Mouse (Mus musculus) embryonic facial prominence, embryonic 11.5 days (tissue): ENCODE data around the gene Ints6. TPM values are rescaled to one million over a fixed set of nuclear protein-coding genes. Genes with fewer than 3 reads are reported as not detected.
"Not testable (repeated sequence)": the region's sequence is repeated elsewhere in the genome, so short reads cannot be mapped to it uniquely, and the experiment has no call there.

ENCODE experiments used
- ATAC-seq: fragments of 200-750 bp; cut with Nextera tagmentation; replicated peaks from 2 replicates; pipeline ENCODE4 v1.8.0; 2017; ENCODE audit warnings: low read depth; ENCODE audit not compliant: insufficient number of reproducible peaks, low FRiP score, low TSS enrichment
- DNase-seq: peaks from one replicate; pipeline ENCODE4 v3.0.0-alpha.2; 2015; ENCODE audit warnings: low spot score
- H3K27ac ChIP-seq: fragments of 300-500 bp; sonication (generic); replicated peaks from 2 replicates; pipeline ENCODE4 v1.5.1; 2014; ENCODE audit warnings: mild to moderate bottlenecking, low read depth, low read length, control low read depth
- H3K27me3 ChIP-seq: fragments of 300-500 bp; sonication (generic); 2 replicates; pipeline ENCODE4 v1.6.1; 2014; ENCODE audit warnings: mild to moderate bottlenecking, low read length, moderate library complexity, mixed read lengths; ENCODE audit not compliant: control insufficient read depth, insufficient read depth
- H3K36me3 ChIP-seq: fragments of 300-500 bp; sonication (generic); replicated peaks from 2 replicates; pipeline ENCODE4 v1.6.1; 2014; ENCODE audit warnings: low read depth, mild to moderate bottlenecking, low read length, moderate library complexity, mixed read lengths; ENCODE audit not compliant: control insufficient read depth, insufficient read depth
- H3K4me1 ChIP-seq: fragments of 300-500 bp; sonication (generic); 2 replicates; pipeline ENCODE4 v1.6.1; 2014; ENCODE audit warnings: low read length, mixed read lengths; ENCODE audit not compliant: control insufficient read depth, insufficient read depth
- H3K4me2 ChIP-seq: fragments of 300-500 bp; sonication (generic); 2 replicates; pipeline ENCODE4 v1.6.1; 2014; ENCODE audit warnings: low read depth, mild to moderate bottlenecking, control low read depth, low read length, moderate library complexity
- H3K4me3 ChIP-seq: fragments of 300-500 bp; sonication (generic); 2 replicates; pipeline ENCODE4 v1.5.1; 2014; ENCODE audit warnings: low read depth, low read length, control low read depth
- H3K9ac ChIP-seq: fragments of 300-500 bp; sonication (generic); replicated peaks from 2 replicates; pipeline ENCODE4 v1.6.1; 2014; ENCODE audit warnings: mild to moderate bottlenecking, control low read depth, low read length
- H3K9me3 ChIP-seq: fragments of 300-500 bp; sonication (generic); replicated peaks from 2 replicates; pipeline ENCODE4 v1.6.1; 2016; ENCODE audit warnings: mild to moderate bottlenecking, low read length, inconsistent platforms, mixed read lengths; ENCODE audit not compliant: control insufficient read depth
- WGBS: fragments of 180-500 bp; shearing (Covaris S2); extraction: QIAGEN DNeasy Blood & Tissue Kit; methylation state at CpG from one replicate; pipeline ENCODE4 v1.1.7; 2014; 5-methylcytosine and 5-hydroxymethylcytosine counted together
- polyA plus RNA-seq: library from polyadenylated mRNA; unstranded; fragments of >200 nt; fragmentation: Nextera tagmentation; extraction: Ambion mirVana; gene quantifications from 2 replicates; pipeline ENCODE4 v1.2.1, GENCODE M21; 2014

The Ints6 gene
- polyA plus RNA-seq, 1 experiment from 2014 or later = 24.2 TPM

DNA sequence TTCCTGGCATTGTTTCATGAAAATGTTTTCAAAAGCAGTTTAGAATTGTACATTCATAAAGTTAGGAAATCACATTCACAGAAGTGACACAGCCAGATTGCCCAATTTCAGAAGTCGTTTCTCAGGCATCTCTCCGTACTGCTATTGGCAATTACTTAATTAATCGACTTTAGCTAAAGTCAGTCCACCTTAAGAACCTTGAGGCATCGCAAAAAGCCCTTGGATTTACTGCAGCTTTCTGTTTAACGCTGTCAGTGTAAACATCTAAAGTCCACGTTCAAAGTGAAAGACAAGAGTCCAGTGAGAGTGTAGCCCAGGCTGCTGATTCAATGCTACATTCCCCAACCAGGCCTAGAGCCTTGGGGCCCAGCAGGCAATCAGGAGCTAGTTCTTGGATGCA is 98.6 kb downstream of the Ints6 start:
- H3K4me3 ChIP-seq = no peak overlapping the region
- no peak for DNase-seq
- no peaks in the 10 kb centered on the region for H3K27me3 ChIP-seq
- no peak overlapping the region for H3K9ac ChIP-seq
- no peaks in the 10 kb centered on the region for H3K36me3 ChIP-seq
- 77% methylated on average over 6 of the region's 6 CpGs for WGBS
- no peaks in the 10 kb centered on the region for H3K4me1 ChIP-seq
- H3K4me2 ChIP-seq = no peak overlapping the region
- no peaks in the 10 kb centered on the region for H3K9me3 ChIP-seq
- no peak overlapping the region for H3K27ac ChIP-seq
- no peak for ATAC-seq

DNA sequence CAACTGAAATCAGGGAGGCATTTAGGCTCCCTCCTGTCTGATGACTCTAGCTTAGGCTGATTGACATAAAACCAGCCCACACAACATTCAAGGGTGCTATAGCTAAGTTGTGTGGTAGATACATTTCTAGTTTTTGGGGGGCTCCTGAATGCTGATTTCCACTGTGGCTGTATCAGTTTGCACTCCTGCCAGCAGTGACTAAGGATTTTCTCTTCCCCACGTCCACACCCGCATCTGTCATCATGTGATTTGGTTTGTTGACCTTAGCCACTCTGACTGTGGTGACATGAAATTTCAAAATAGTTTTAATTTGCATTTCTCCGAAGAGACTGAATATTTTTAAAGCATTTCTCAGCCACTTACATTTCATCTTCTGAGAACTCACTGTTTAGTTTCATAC is 103.5 kb downstream of the Ints6 start:
- DNase-seq = no peak
- Histone ChIP-seq H3K9me3 (no peaks in the 10 kb centered on the region), H3K4me2 (no peak overlapping the region), H3K36me3 (no peaks in the 10 kb centered on the region), H3K27ac (no peak overlapping the region), H3K27me3 (no peaks in the 10 kb centered on the region), H3K4me3 (no peak overlapping the region), H3K4me1 (no peaks in the 10 kb centered on the region), H3K9ac (no peak overlapping the region)
- 79% methylated on average over 3 of the region's 3 CpGs for WGBS
- ATAC-seq = no peak

DNA sequence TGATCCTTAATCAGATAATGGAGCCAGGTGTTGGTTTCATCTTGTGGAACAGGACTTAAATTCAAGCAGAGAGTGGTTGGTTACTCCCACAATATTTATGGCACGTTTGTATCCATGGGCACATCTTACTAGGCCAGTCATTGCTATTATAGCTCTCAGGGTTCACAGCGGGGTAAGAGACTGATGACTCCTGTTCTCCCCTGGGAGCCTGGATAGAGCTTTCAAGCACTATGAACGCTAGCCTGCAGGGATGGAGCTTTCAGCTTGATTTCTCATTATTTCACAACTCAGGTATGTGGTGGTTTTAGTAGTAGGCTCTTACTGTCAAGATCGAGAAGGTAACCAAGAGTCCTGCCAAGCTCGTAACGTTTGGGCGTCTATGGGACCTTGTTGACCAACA is 105.0 kb downstream of the Ints6 start:
- H3K27ac ChIP-seq = no peak overlapping the region
- no peak overlapping the region for H3K4me2 ChIP-seq
- no peaks in the 10 kb centered on the region for H3K9me3 ChIP-seq
- WGBS = 85% methylated on average over 7 of the region's 7 CpGs
- ATAC-seq (no peak), DNase-seq (no peak)
- no peak overlapping the region for H3K9ac ChIP-seq
- no peak overlapping the region for H3K4me3 ChIP-seq
- H3K4me1 ChIP-seq = no peaks in the 10 kb centered on the region
- no peaks in the 10 kb centered on the region for H3K36me3 ChIP-seq
- no peaks in the 10 kb centered on the region for H3K27me3 ChIP-seq

DNA sequence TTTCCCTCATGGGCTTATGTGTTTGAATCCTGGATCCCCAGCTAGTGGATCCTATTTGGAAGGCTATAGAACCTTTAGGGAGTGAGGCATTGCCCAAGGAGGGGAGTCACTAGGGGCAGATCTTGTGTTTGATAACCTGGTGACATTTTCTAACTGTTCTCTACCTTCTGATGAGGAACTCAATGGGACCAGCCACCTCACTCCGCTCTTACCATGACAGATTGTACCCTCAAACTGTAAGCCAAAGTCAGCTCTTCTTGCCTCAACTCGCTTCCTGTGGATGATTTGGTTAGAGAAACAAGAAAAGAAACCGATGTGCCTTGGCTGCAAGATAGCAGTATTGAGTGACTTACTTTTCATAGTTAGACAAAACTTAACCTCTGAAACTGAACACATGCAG is 109.2 kb downstream of the Ints6 start:
- Histone ChIP-seq H3K4me2 (no peak overlapping the region), H3K9me3 (no peaks in the 10 kb centered on the region), H3K27ac (no peak overlapping the region), H3K4me3 (no peak overlapping the region), H3K4me1 (no peaks in the 10 kb centered on the region), H3K9ac (no peak overlapping the region), H3K36me3 (no peaks in the 10 kb centered on the region), H3K27me3 (no peaks in the 10 kb centered on the region)
- ATAC-seq (no peak), DNase-seq (no peak)
- WGBS = 87% methylated on average over 3 of the region's 3 CpGs

DNA sequence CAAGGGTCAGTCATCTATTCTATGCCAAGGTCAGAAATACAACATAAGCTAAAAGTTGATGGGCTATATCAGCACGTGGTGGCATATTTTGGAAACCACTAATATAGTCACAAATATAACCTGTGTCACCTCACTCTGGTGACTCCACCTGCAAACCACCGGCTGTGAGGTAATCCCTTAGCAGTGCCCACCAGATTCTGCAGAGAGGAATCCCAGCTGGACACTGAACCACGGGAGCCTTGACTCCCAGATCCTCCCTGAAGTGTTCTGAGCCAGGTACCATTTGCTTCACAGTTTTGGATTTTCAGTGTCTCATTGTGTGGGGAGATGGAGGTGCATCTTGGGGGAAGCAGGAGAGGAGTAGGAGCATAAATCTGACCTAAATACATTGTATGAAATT is 110.6 kb downstream of the Ints6 start:
- WGBS = 73% methylated on average over 3 of the region's 3 CpGs
- H3K36me3 ChIP-seq = no peaks in the 10 kb centered on the region
- DNase-seq = no peak
- no peak for ATAC-seq
- no peaks in the 10 kb centered on the region for H3K9me3 ChIP-seq
- H3K4me2 ChIP-seq = no peak overlapping the region
- H3K4me3 ChIP-seq = no peak overlapping the region
- H3K27ac ChIP-seq = no peak overlapping the region
- H3K9ac ChIP-seq = no peak overlapping the region
- no peaks in the 10 kb centered on the region for H3K27me3 ChIP-seq
- no peaks in the 10 kb centered on the region for H3K4me1 ChIP-seq

DNA sequence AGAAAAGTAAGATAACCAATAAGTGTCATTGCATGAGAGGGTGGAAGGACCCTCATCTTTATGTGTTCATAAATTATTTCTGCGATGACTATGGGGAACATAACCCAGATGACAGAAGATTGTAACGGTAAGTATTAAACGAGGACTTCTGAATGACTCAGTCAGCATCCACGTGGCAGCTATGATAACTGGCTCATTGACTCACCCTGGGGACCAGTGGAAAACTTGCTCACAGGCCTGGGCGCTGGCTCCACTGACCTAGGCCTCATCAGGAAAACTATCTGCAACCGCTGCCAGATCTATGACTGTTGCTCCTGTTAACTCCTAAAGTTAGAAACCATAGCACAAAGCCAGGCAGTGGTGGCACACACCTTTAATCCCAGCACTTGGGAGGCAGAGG is 112.6 kb downstream of the Ints6 start:
- Histone ChIP-seq H3K4me2 (no peak overlapping the region), H3K27me3 (no peaks in the 10 kb centered on the region), H3K4me1 (no peaks in the 10 kb centered on the region), H3K36me3 (no peaks in the 10 kb centered on the region), H3K27ac (no peak overlapping the region), H3K4me3 (no peak overlapping the region), H3K9me3 (no peaks in the 10 kb centered on the region), H3K9ac (no peak overlapping the region)
- ATAC-seq = no peak
- WGBS = 83% methylated on average over 6 of the region's 6 CpGs
- no peak for DNase-seq

DNA sequence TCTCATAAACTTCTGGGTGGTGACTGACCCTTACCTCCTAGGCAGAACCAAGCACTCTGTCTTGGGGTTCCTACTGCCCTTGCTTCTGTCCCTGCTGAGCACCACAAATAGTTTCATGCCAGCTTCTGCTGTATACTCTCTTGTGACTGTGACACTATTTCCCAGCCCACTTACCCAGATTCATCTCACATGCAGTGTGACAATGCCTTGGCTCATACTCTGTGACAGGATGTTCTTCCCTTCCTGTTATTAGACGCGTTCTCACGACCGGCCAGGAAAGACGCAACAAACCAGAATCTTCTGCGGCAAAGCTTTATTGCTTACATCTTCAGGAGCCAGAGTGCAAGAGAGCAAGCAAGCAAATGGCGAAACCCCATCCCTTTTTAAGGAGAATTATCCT is 118.6 kb downstream of the Ints6 start:
- not testable (repeated sequence) for DNase-seq, H3K4me1 ChIP-seq, H3K9me3 ChIP-seq, H3K36me3 ChIP-seq, ATAC-seq, H3K27me3 ChIP-seq, H3K4me3 ChIP-seq, H3K9ac ChIP-seq, H3K4me2 ChIP-seq, H3K27ac ChIP-seq
- 84% methylated on average over 6 of the region's 7 CpGs for WGBS

DNA sequence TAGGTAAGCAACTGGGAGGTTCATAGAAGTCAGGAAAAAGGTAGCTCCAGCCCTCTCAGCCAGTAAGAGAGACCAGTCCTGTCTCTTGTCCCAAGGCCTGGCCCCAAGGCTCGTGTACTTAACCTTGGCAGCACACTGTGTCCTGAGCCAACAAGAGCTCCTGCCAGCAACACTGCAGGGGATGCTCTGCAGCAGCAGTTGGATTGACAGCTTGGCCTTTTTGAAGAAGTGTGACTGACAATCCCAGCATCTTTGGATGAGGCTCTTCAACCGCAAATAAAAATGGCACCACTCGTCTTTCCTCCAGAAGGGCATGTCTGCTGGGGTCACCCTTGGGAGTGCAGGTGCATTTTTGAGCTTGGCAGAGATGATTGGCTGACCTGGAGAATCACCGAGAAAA is 120.6 kb downstream of the Ints6 start:
- no peak for ATAC-seq
- no peak overlapping the region for H3K4me3 ChIP-seq
- no peaks in the 10 kb centered on the region for H3K27me3 ChIP-seq
- no peaks in the 10 kb centered on the region for H3K9me3 ChIP-seq
- 69% methylated on average over 4 of the region's 4 CpGs for WGBS
- H3K4me2 ChIP-seq = no peak overlapping the region
- DNase-seq = no peak
- H3K27ac ChIP-seq = no peak overlapping the region
- no peaks in the 10 kb centered on the region for H3K36me3 ChIP-seq
- H3K9ac ChIP-seq = no peak overlapping the region
- no peaks in the 10 kb centered on the region for H3K4me1 ChIP-seq

DNA sequence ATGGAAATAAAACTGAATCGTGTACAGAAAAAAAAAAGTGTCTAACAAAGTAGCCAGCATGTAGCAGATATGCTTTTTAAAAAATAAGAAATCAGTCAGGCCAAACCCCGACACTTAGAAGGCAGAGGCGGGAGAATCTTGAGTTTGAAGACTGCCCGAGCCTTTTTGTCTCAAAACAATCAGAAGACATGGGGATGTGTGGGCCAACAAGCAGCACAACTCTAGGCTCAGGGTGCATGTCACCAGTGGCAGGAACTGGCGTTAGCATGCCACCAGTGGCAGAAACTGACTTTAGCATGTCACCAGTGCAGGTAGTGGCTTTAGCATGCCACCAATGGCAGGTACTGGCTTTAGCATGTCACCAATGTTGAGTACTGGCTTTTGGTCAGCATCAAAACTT is 121.4 kb downstream of the Ints6 start:
- ATAC-seq (no peak), DNase-seq (no peak)
- H3K27ac ChIP-seq = no peak overlapping the region
- H3K27me3 ChIP-seq = no peaks in the 10 kb centered on the region
- no peak overlapping the region for H3K4me3 ChIP-seq
- no peaks in the 10 kb centered on the region for H3K4me1 ChIP-seq
- H3K36me3 ChIP-seq = no peaks in the 10 kb centered on the region
- no peak overlapping the region for H3K9ac ChIP-seq
- no peaks in the 10 kb centered on the region for H3K9me3 ChIP-seq
- WGBS = 85% methylated on average over 5 of the region's 5 CpGs
- no peak overlapping the region for H3K4me2 ChIP-seq
